Mouse (Mus musculus): Measurements from ENCODE around the gene Retreg1. TPM values are rescaled to one million over a fixed set of nuclear protein-coding genes. Genes with fewer than 3 reads are reported as not detected.

Retreg1 gene
- total RNA-seq, 1 experiment = 7.1 TPM

DNA sequence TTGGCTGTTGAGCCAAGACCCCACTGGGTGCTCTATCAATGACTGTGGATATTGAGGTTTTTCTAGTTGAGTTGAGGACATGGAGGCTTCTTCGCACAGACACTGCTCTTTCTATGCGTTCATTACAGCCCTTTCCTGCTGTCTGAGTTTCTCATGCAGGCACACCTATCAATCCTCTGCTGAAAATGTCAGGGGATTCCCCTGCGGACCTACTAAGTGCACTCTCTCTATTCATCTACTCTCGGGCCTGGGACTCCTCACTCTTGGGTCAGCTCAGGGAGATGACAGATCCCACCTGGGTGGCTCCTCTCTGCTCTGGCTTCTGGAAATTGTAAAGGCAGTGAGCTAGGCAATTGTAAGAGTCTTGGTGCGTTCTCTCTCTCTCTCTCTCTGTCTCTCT lies 117.3 kb downstream of the Retreg1 start:
- no peak for DNase-seq (ENCODE audit: low read depth, low spot score)
- H3K4me1 ChIP-seq (ENCODE audit: control insufficient read depth in 2 of 2, insufficient read depth in 2 of 2, low read length in 2 of 2, poor library complexity in 1 of 2) = no peaks in the 10 kb centered on the region
- no peak overlapping the region for H3K4me3 ChIP-seq (ENCODE audit: insufficient read depth in 1 of 2, low read depth in 1 of 2, low read length in 2 of 2, poor library complexity in 1 of 2, severe bottlenecking in 1 of 2)
- no peaks in the 10 kb centered on the region; the same call in 1 of the 2 replicates for H3K9me3 ChIP-seq (ENCODE audit: control insufficient read depth, insufficient read depth, low read depth, low read length)
- H3K36me3 ChIP-seq (ENCODE audit: control insufficient read depth, insufficient read depth, low read length, poor library complexity, severe bottlenecking) = no peaks in the 10 kb centered on the region
- in situ Hi-C loops (cut with MboI; ENCODE audit: low sequenced_read_pairs in 2 of 2, unreplicated experiment in 2 of 2) = no loop called here
- no peak overlapping the region for H3K27ac ChIP-seq (ENCODE audit: insufficient read depth, low read depth, low read length, poor library complexity, severe bottlenecking)
- H3K9ac ChIP-seq (ENCODE audit: insufficient read depth, low read depth, low read length, poor library complexity, severe bottlenecking) = no peak overlapping the region
- TF ChIP-seq CHD2 (IDR thresholded peaks at IDR 0.05; ENCODE audit: low read depth, low read length) (no peak), HCFC1 (IDR thresholded peaks at IDR 0.05; ENCODE audit: borderline replicate concordance, insufficient read depth, low read length) (no peak), MAFK (IDR thresholded peaks at IDR 0.05; ENCODE audit: insufficient read depth, low read depth, low read length) (no peak), ZC3H11A (IDR thresholded peaks at IDR 0.05; ENCODE audit: borderline replicate concordance, low read depth, low read length) (no peak), ZNF384 (IDR thresholded peaks at IDR 0.05; ENCODE audit: low read depth, low read length) (no peak)

DNA sequence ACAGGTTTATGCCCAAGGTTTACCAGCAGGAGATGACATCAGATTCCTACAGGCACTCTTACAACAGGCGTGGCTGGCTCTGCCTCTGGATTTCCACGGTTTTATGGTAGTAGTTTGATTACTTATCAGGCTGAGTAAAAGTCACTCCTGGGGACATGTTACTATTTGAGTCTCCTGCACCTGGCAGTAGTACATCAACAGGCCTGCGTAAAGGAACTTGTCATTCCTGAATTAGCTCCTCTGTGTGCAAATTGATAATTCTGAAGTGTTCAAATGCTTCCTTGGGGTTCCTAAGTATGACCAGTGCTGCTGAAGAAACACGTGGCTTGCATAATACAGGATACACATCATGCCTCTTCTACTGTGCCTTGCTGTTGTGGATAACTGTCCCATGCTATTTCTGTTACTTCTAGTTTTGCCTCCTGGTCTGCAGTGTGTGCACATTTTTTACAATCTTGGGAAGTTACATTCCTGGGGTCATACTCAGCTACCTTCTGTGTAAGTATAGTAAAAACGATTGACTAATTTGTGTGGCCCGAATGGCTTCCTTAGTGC lies 123.3 kb downstream of the Retreg1 start:
- in situ Hi-C loops (cut with MboI; ENCODE audit: low sequenced_read_pairs in 2 of 2, unreplicated experiment in 2 of 2) = no loop called here
- no peaks in the 10 kb centered on the region for H3K36me3 ChIP-seq (ENCODE audit: control insufficient read depth, insufficient read depth, low read length, poor library complexity, severe bottlenecking)
- H3K4me3 ChIP-seq (ENCODE audit: insufficient read depth in 1 of 2, low read depth in 1 of 2, low read length in 2 of 2, poor library complexity in 1 of 2, severe bottlenecking in 1 of 2) = no peak overlapping the region
- H3K9me3 ChIP-seq (ENCODE audit: control insufficient read depth, insufficient read depth, low read depth, low read length) = no peaks in the 10 kb centered on the region
- no peak for DNase-seq (ENCODE audit: low read depth, low spot score)
- no peaks in the 10 kb centered on the region for H3K4me1 ChIP-seq (ENCODE audit: control insufficient read depth in 2 of 2, insufficient read depth in 2 of 2, low read length in 2 of 2, poor library complexity in 1 of 2)
- no peak overlapping the region for H3K9ac ChIP-seq (ENCODE audit: insufficient read depth, low read depth, low read length, poor library complexity, severe bottlenecking)
- no peak overlapping the region for H3K27ac ChIP-seq (ENCODE audit: insufficient read depth, low read depth, low read length, poor library complexity, severe bottlenecking)
- TF ChIP-seq ZC3H11A (IDR thresholded peaks at IDR 0.05; ENCODE audit: borderline replicate concordance, low read depth, low read length) (no peak), MAFK (IDR thresholded peaks at IDR 0.05; ENCODE audit: insufficient read depth, low read depth, low read length) (no peak), CHD2 (IDR thresholded peaks at IDR 0.05; ENCODE audit: low read depth, low read length) (no peak), ZNF384 (IDR thresholded peaks at IDR 0.05; ENCODE audit: low read depth, low read length) (no peak), HCFC1 (IDR thresholded peaks at IDR 0.05; ENCODE audit: borderline replicate concordance, insufficient read depth, low read length) (no peak)

DNA sequence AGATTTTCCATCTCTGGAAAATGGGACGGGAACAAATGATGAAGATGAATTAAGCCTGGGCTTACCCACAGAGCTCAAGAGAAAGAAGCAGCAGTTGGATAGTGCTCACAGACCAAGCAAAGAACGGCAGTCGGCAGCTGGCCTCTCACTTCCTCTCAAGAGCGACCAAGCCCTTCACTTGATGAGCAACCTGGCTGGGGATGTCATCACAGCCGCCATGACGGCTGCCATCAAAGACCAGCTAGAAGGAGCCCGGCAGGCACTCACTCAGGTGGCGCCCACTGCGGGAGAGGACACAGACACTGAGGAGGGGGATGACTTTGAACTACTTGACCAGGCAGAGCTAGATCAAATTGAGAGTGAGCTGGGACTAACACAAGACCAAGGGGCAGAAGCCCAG lies 128.6 kb downstream of the Retreg1 start:
- H3K9ac ChIP-seq (ENCODE audit: insufficient read depth, low read depth, low read length, poor library complexity, severe bottlenecking) = no peak overlapping the region
- H3K4me1 ChIP-seq (ENCODE audit: control insufficient read depth in 2 of 2, insufficient read depth in 2 of 2, low read length in 2 of 2, poor library complexity in 1 of 2) = no peaks in the 10 kb centered on the region
- TF ChIP-seq MAFK (IDR thresholded peaks at IDR 0.05; ENCODE audit: insufficient read depth, low read depth, low read length) (no peak), ZC3H11A (IDR thresholded peaks at IDR 0.05; ENCODE audit: borderline replicate concordance, low read depth, low read length) (no peak), ZNF384 (IDR thresholded peaks at IDR 0.05; ENCODE audit: low read depth, low read length) (no peak), CHD2 (IDR thresholded peaks at IDR 0.05; ENCODE audit: low read depth, low read length) (no peak), HCFC1 (IDR thresholded peaks at IDR 0.05; ENCODE audit: borderline replicate concordance, insufficient read depth, low read length) (no peak)
- no peaks in the 10 kb centered on the region for H3K36me3 ChIP-seq (ENCODE audit: control insufficient read depth, insufficient read depth, low read length, poor library complexity, severe bottlenecking)
- no peaks in the 10 kb centered on the region for H3K9me3 ChIP-seq (ENCODE audit: control insufficient read depth, insufficient read depth, low read depth, low read length)
- no peak for DNase-seq (ENCODE audit: low read depth, low spot score)
- H3K27ac ChIP-seq (ENCODE audit: insufficient read depth, low read depth, low read length, poor library complexity, severe bottlenecking) = no peak overlapping the region
- in situ Hi-C loops (cut with MboI; ENCODE audit: low sequenced_read_pairs in 2 of 2, unreplicated experiment in 2 of 2) = no loop called here
- H3K4me3 ChIP-seq (ENCODE audit: insufficient read depth in 1 of 2, low read depth in 1 of 2, low read length in 2 of 2, poor library complexity in 1 of 2, severe bottlenecking in 1 of 2) = no peak overlapping the region

DNA sequence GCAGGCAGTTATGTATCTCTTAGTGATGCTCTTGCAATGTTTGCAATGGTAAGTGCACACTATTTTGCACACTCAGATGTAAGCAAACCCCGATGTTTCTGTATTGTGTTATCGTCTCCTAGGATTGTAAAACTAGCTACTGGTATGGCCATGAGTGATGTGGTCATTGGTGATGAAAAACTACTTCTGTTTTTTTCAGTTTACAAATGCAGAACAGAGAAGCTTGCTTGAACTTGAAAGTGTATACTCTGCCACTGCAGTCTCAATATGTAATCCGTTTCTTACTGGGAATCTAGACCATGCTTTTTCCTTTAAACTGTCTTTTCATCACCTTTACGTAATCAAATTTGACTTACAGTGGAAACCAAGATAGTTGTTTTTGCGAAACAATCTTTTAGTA lies 129.8 kb downstream of the Retreg1 start:
- DNase-seq (ENCODE audit: low read depth, low spot score) = no peak
- Histone ChIP-seq H3K9me3 (ENCODE audit: control insufficient read depth, insufficient read depth, low read depth, low read length) (no peaks in the 10 kb centered on the region), H3K36me3 (ENCODE audit: control insufficient read depth, insufficient read depth, low read length, poor library complexity, severe bottlenecking) (no peaks in the 10 kb centered on the region), H3K27ac (ENCODE audit: insufficient read depth, low read depth, low read length, poor library complexity, severe bottlenecking) (no peak overlapping the region), H3K4me3 (ENCODE audit: insufficient read depth in 1 of 2, low read depth in 1 of 2, low read length in 2 of 2, poor library complexity in 1 of 2, severe bottlenecking in 1 of 2) (no peak overlapping the region), H3K4me1 (ENCODE audit: control insufficient read depth in 2 of 2, insufficient read depth in 2 of 2, low read length in 2 of 2, poor library complexity in 1 of 2) (no peaks in the 10 kb centered on the region), H3K9ac (ENCODE audit: insufficient read depth, low read depth, low read length, poor library complexity, severe bottlenecking) (no peak overlapping the region)
- TF ChIP-seq MAFK (IDR thresholded peaks at IDR 0.05; ENCODE audit: insufficient read depth, low read depth, low read length) (no peak), ZC3H11A (IDR thresholded peaks at IDR 0.05; ENCODE audit: borderline replicate concordance, low read depth, low read length) (no peak), HCFC1 (IDR thresholded peaks at IDR 0.05; ENCODE audit: borderline replicate concordance, insufficient read depth, low read length) (no peak), ZNF384 (IDR thresholded peaks at IDR 0.05; ENCODE audit: low read depth, low read length) (no peak), CHD2 (IDR thresholded peaks at IDR 0.05; ENCODE audit: low read depth, low read length) (no peak)
- in situ Hi-C loops (cut with MboI; ENCODE audit: low sequenced_read_pairs in 2 of 2, unreplicated experiment in 2 of 2) = no loop called here

DNA sequence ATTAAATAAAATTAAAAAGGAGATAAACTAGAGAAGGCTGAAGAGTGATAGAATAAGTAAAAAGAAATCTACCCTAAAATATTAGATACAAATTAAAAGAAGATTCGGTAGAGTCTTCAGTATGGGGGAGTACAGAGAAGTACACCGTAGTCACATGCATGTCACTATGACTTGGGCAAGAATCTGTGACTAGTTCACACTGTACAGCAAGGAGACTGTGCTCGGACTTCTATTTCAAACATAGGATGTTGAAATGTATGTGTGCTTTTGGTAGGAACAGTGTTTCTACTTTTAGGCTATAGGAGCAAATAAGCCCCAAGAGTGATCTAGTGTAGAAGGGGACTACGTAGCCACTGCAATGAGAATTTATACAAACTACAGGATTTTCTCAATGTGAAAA lies 131.4 kb downstream of the Retreg1 start:
- in situ Hi-C loops (cut with MboI; ENCODE audit: low sequenced_read_pairs in 2 of 2, unreplicated experiment in 2 of 2) = no loop called here
- DNase-seq (ENCODE audit: low read depth, low spot score) = no peak

More for the DNA sequence above, 131.4 kb downstream of the Retreg1 start:
- H3K36me3 ChIP-seq (ENCODE audit: control insufficient read depth, insufficient read depth, low read length, poor library complexity, severe bottlenecking) = no peaks in the 10 kb centered on the region
- TF ChIP-seq MAFK (IDR thresholded peaks at IDR 0.05; ENCODE audit: insufficient read depth, low read depth, low read length) (no peak), ZNF384 (IDR thresholded peaks at IDR 0.05; ENCODE audit: low read depth, low read length) (no peak), HCFC1 (IDR thresholded peaks at IDR 0.05; ENCODE audit: borderline replicate concordance, insufficient read depth, low read length) (no peak), CHD2 (IDR thresholded peaks at IDR 0.05; ENCODE audit: low read depth, low read length) (no peak), ZC3H11A (IDR thresholded peaks at IDR 0.05; ENCODE audit: borderline replicate concordance, low read depth, low read length) (no peak)
- H3K4me3 ChIP-seq (ENCODE audit: insufficient read depth in 1 of 2, low read depth in 1 of 2, low read length in 2 of 2, poor library complexity in 1 of 2, severe bottlenecking in 1 of 2) = no peak overlapping the region
- no peaks in the 10 kb centered on the region for H3K9me3 ChIP-seq (ENCODE audit: control insufficient read depth, insufficient read depth, low read depth, low read length)
- no peak overlapping the region for H3K9ac ChIP-seq (ENCODE audit: insufficient read depth, low read depth, low read length, poor library complexity, severe bottlenecking)
- no peak overlapping the region for H3K27ac ChIP-seq (ENCODE audit: insufficient read depth, low read depth, low read length, poor library complexity, severe bottlenecking)
- no peaks in the 10 kb centered on the region for H3K4me1 ChIP-seq (ENCODE audit: control insufficient read depth in 2 of 2, insufficient read depth in 2 of 2, low read length in 2 of 2, poor library complexity in 1 of 2)
